In the genomic region with DNA sequence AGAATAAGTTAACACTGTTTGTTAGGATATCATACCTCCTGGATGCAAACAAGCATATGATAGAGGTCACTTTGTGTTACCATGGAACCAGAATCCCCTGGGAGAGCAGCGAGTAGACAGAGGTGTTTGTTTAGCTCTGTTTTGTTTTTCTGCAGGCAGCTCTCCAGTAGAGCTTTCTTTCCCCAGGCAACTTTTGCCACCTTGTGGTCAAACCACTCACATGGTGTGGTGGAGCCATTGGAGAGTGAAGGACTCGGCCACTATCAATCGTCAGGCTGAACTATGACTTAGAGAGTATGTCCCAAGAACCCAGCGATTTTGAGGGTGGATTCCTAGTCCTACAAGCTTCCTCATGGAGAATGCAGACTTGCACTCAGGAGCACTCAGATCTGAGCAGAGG, we compare ENCODE assay signal across 9 mouse cellular contexts.
DNase-seq lines count a peak whose midpoint lies in the region; ATAC-seq and TF ChIP-seq lines count a peak whose summit lies in the region.
"Had no signal": no experiment of that assay in that cellular context is flagged by ENCODE, and none has a peak within 500 bp of the region (broad histone marks: within the 10 kb centered on the region; RNA-seq: fewer than 3 reads in every experiment).

No protein-coding gene starts in this region.

- 58% methylated on average over 4 of the region's 4 CpGs for WGBS in forebrain, embryonic 14.5 days
- 48% methylated on average over 4 of the region's 4 CpGs for WGBS in forebrain, embryonic 13.5 days
- WGBS in liver, embryonic 14.5 days (ENCODE audit: insufficient replicate concordance), result 45% methylated on average over 4 of the region's 4 CpGs
- WGBS in liver, embryonic 12.5 days (ENCODE audit: insufficient replicate concordance), result 35% methylated on average over 4 of the region's 4 CpGs
- WGBS in hindbrain, embryonic 11.5 days, result 49% methylated on average over 4 of the region's 4 CpGs
- WGBS in midbrain, postnatal 0 days, result 34% methylated on average over 4 of the region's 4 CpGs

- TF ChIP-seq EP300 in liver, embryonic 14.5 days (IDR thresholded peaks at IDR 0.05; ENCODE audit: low read depth), result no peak

- H3K4me2 ChIP-seq in forebrain, embryonic 14.5 days (ENCODE audit: low read length), result no peak overlapping the region
- no peak overlapping the region for H3K4me2 ChIP-seq in forebrain, embryonic 13.5 days
- no peak overlapping the region for H3K4me2 ChIP-seq in liver, embryonic 14.5 days (ENCODE audit: low read depth)
- no peak overlapping the region for H3K4me2 ChIP-seq in liver, embryonic 12.5 days
- no peak overlapping the region for H3K4me2 ChIP-seq in hindbrain, embryonic 11.5 days (replicated peaks; ENCODE audit: low read depth, low read length)
- no peak overlapping the region for H3K4me2 ChIP-seq in midbrain, postnatal 0 days (ENCODE audit: low read depth, low read length, poor library complexity, severe bottlenecking)

- peak; percentile 3 for DNase-seq in forebrain, embryonic 14.5 days (ENCODE audit: low spot score)
- no peak for DNase-seq in liver, embryonic 14.5 days (ENCODE audit: low read depth in 3 of 3, low spot score in 3 of 3)
- DNase-seq in hindbrain, embryonic 11.5 days (ENCODE audit: low spot score), result peak; percentile 17
- DNase-seq in midbrain, postnatal 0 days (ENCODE audit: low spot score), result peak; percentile 47
- DNase-seq in layer of hippocampus, adult 11-12 months (ENCODE audit: low spot score), result no peak
- DNase-seq in adrenal gland, postnatal 36 days, result no peak
- DNase-seq: lung, postnatal 10 days had no signal

- no peaks in the 10 kb centered on the region for H3K9me3 ChIP-seq in forebrain, embryonic 14.5 days (replicated peaks; ENCODE audit: control insufficient read depth, low read length)
- no peaks in the 10 kb centered on the region for H3K9me3 ChIP-seq in forebrain, embryonic 13.5 days (replicated peaks)
- H3K9me3 ChIP-seq in liver, embryonic 14.5 days (ENCODE audit: control insufficient read depth, low read length), result no peaks in the 10 kb centered on the region
- H3K9me3 ChIP-seq in liver, embryonic 12.5 days (replicated peaks), result no peaks in the 10 kb centered on the region
- no peaks in the 10 kb centered on the region for H3K9me3 ChIP-seq in hindbrain, embryonic 11.5 days (ENCODE audit: control insufficient read depth, low read length)
- no peaks in the 10 kb centered on the region for H3K9me3 ChIP-seq in midbrain, postnatal 0 days (ENCODE audit: low read length)

- H3K4me1 ChIP-seq in forebrain, embryonic 14.5 days (ENCODE audit: control insufficient read depth, insufficient read depth, low read length), result no peaks in the 10 kb centered on the region
- peaks cover 10% of the 10 kb centered on the region; the same call in 1 of the 2 replicates for H3K4me1 ChIP-seq in forebrain, embryonic 13.5 days
- H3K4me1 ChIP-seq in liver, embryonic 14.5 days (replicated peaks; ENCODE audit: control insufficient read depth in 2 of 2, insufficient read depth in 2 of 2, low read length in 1 of 2), result no peaks in the 10 kb centered on the region
- no peaks in the 10 kb centered on the region for H3K4me1 ChIP-seq in liver, embryonic 12.5 days
- no peaks in the 10 kb centered on the region for H3K4me1 ChIP-seq in hindbrain, embryonic 11.5 days (replicated peaks; ENCODE audit: control insufficient read depth, insufficient read depth, low read length)
- H3K4me1 ChIP-seq in midbrain, postnatal 0 days (ENCODE audit: insufficient read depth, low read length), result no peaks in the 10 kb centered on the region

- no peak overlapping the region for H3K9ac ChIP-seq in forebrain, embryonic 14.5 days (ENCODE audit: low read length)
- no peak overlapping the region for H3K9ac ChIP-seq in forebrain, embryonic 13.5 days
- no peak overlapping the region for H3K9ac ChIP-seq in liver, embryonic 14.5 days (replicated peaks)
- no peak overlapping the region for H3K9ac ChIP-seq in liver, embryonic 12.5 days
- no peak overlapping the region for H3K9ac ChIP-seq in hindbrain, embryonic 11.5 days (ENCODE audit: low read depth, low read length)
- no peak overlapping the region for H3K9ac ChIP-seq in midbrain, postnatal 0 days (replicated peaks; ENCODE audit: low read length, poor library complexity, severe bottlenecking)

- no peaks in the 10 kb centered on the region for H3K36me3 ChIP-seq in forebrain, embryonic 14.5 days (ENCODE audit: control insufficient read depth, insufficient read depth, low read length)
- H3K36me3 ChIP-seq in forebrain, embryonic 13.5 days (ENCODE audit: poor library complexity, severe bottlenecking), result no peaks in the 10 kb centered on the region
- no peaks in the 10 kb centered on the region for H3K36me3 ChIP-seq in liver, embryonic 14.5 days (replicated peaks; ENCODE audit: control insufficient read depth, insufficient read depth, low read depth)
- no peaks in the 10 kb centered on the region for H3K36me3 ChIP-seq in liver, embryonic 12.5 days
- no peaks in the 10 kb centered on the region for H3K36me3 ChIP-seq in hindbrain, embryonic 11.5 days (ENCODE audit: control insufficient read depth, insufficient read depth, low read length)
- no peaks in the 10 kb centered on the region for H3K36me3 ChIP-seq in midbrain, postnatal 0 days (ENCODE audit: insufficient read depth, low read length)

- no peak overlapping the region for H3K27ac ChIP-seq in forebrain, embryonic 14.5 days (ENCODE audit: low read depth, low read length)
- H3K27ac ChIP-seq in forebrain, embryonic 13.5 days, result no peak overlapping the region
- H3K27ac ChIP-seq in liver, embryonic 14.5 days, result no peak overlapping the region
- no peak overlapping the region for H3K27ac ChIP-seq in liver, embryonic 12.5 days
- no peak overlapping the region for H3K27ac ChIP-seq in hindbrain, embryonic 11.5 days (ENCODE audit: low read depth, low read length)
- H3K27ac ChIP-seq in midbrain, postnatal 0 days (ENCODE audit: low read depth, low read length), result no peak overlapping the region

- no peak overlapping the region for H3K4me3 ChIP-seq in forebrain, embryonic 14.5 days (ENCODE audit: low read depth, low read length)
- no peak overlapping the region for H3K4me3 ChIP-seq in forebrain, embryonic 13.5 days
- no peak overlapping the region for H3K4me3 ChIP-seq in liver, embryonic 14.5 days (ENCODE audit: insufficient read depth in 1 of 2, low read depth in 2 of 2, low read length in 2 of 2)
- no peak overlapping the region for H3K4me3 ChIP-seq in liver, embryonic 12.5 days
- H3K4me3 ChIP-seq in hindbrain, embryonic 11.5 days (ENCODE audit: low read depth, low read length), result no peak overlapping the region
- H3K4me3 ChIP-seq in midbrain, postnatal 0 days (ENCODE audit: low read depth, low read length), result no peak overlapping the region

- 0 out of 2 replicates have a peak, but pooled peaks have one; percentile 11 for TF ChIP-seq CTCF in liver, embryonic 14.5 days (IDR thresholded peaks at IDR 0.05; ENCODE audit: low read depth)
- TF ChIP-seq CTCF in midbrain, postnatal 0 days (IDR thresholded peaks at IDR 0.05), result peak; percentile 62

- ATAC-seq in forebrain, embryonic 14.5 days, result no peak
- no peak for ATAC-seq in forebrain, embryonic 13.5 days
- no peak for ATAC-seq in liver, embryonic 14.5 days (ENCODE audit: insufficient read depth)
- no peak for ATAC-seq in liver, embryonic 12.5 days
- no peak for ATAC-seq in hindbrain, embryonic 11.5 days (ENCODE audit: low FRiP score)
- 0 out of 2 replicates have a peak, but pooled peaks have one; percentile 41 for ATAC-seq in midbrain, postnatal 0 days (ENCODE audit: low FRiP score)

- no peaks in the 10 kb centered on the region for H3K27me3 ChIP-seq in forebrain, embryonic 14.5 days (replicated peaks; ENCODE audit: control insufficient read depth, insufficient read depth, low read length)
- H3K27me3 ChIP-seq in forebrain, embryonic 13.5 days, result no peaks in the 10 kb centered on the region
- H3K27me3 ChIP-seq in liver, embryonic 14.5 days (ENCODE audit: control insufficient read depth, insufficient read depth, low read length), result no peaks in the 10 kb centered on the region
- H3K27me3 ChIP-seq in liver, embryonic 12.5 days (replicated peaks), result no peaks in the 10 kb centered on the region
- no peaks in the 10 kb centered on the region for H3K27me3 ChIP-seq in hindbrain, embryonic 11.5 days (ENCODE audit: control insufficient read depth, insufficient read depth, low read length)
- no peaks in the 10 kb centered on the region for H3K27me3 ChIP-seq in midbrain, postnatal 0 days (ENCODE audit: insufficient read depth, low read length)

Comparison
In these comparisons a context has a peak if more than half of its experiments do, and no peak if none do; other contexts are left out.
1. DNase-seq: peak in forebrain, embryonic 14.5 days (single experiment), hindbrain, embryonic 11.5 days (single experiment) and midbrain, postnatal 0 days (single experiment); none in liver, embryonic 14.5 days (0 of 3), layer of hippocampus, adult 11-12 months (single experiment) and adrenal gland, postnatal 36 days (0 of 2).